Mouse (Mus musculus): Measurements from ENCODE around the gene Lrch3.

- TF ChIP-seq CTCF (conservative IDR thresholded peaks at IDR 0.05; ENCODE audit: insufficient read depth, insufficient read length, low read depth, low read length) (no peak), POLR2A (IDR thresholded peaks at IDR 0.05; ENCODE audit: low read depth, low read length) (peak; percentile 89)
Observed at GRCm38 (mm10) chr16:33062024-33062681, 148.3 kb downstream of the Lrch3 start, which contains the start of gene Lmln.

Data from kidney, adult 2 months (tissue).